Mouse (Mus musculus) heart, postnatal 4 days (tissue): ENCODE data around the gene Dnm3. TPM values are rescaled to one million over a fixed set of nuclear protein-coding genes. Genes with fewer than 3 reads are reported as not detected.

Experiments
- DNase-seq: peaks from one replicate; pipeline ENCODE4 v3.0.0; 2021
- total RNA-seq, 2 experiments: library from RNA; stranded (reverse); gene quantifications; 2 replicates each; pipeline ENCODE4 v1.2.3; 2021

Dnm3 gene
- total RNA-seq, 2 experiments from 2014 or later: 4.5 to 5.5 TPM

DNA sequence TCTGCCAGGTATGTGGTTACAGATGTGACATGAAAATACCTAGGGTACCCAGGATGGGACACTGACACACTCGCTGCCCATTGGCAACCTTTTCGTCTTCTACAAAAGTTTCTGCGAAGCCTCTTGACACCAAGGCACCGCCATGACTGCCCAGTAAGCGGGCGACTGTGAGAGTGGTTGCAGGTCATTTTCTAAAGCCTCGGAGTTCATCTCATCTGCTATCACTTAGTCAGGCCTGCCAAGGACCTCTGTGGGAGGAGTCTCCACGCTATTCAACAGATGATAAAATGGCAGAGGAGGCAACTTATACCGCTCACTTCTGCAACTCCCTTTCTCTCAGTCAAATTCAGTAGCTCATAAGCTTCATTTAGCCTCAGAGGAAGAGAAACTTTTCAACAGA, 268.8 kb downstream of the Dnm3 start:
- no peak for DNase-seq

DNA sequence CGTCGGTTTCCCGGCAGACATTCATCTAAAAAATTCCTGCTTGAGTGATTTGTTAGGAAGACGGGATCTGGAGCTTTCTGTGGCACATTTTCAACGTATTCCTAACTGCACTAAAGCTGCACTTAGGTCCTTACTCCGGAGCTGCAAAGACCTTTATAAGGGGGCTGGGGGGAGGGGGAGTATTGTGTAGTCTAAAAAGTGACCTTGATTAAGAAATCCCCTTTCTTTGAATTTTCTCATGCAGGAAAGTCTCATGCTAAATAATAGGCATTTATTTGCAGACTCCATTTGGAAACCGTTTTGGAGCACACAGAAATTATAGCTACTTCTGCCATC, 270.2 kb downstream of the Dnm3 start:
- DNase-seq: no peak

DNA sequence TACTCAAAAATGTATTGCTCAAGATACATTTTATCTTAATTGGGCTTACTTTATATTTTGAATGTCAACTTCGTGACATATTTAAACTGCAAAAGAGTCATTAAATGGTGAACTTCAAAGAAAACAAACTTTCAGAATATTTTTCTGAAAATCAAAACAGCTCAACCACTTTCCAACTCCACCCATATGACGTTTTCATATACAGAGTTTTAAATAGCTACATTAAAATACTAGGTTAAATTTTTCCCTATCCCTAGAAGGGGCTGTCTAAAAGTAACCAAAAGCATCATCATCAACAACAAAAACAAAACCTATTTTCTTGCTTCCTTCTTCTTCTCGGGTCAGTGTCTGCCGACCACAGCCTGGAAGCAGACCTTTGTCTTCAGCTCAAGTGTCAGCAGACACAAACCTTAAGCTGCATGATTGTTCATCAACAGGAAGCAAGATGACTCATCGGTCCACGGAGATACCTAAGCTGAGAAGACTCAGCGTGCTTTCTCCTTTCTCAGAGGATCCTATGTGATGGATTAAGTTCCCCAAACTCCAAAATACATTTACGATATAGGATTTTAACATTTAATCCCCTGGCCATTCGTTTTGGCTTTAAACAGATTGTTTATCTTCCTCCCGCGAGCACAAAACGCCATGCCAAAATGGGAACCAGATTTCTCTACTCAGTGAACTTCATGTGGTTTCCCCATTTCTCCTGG, 270.7 kb downstream of the Dnm3 start:
- DNase-seq: no peak

DNA sequence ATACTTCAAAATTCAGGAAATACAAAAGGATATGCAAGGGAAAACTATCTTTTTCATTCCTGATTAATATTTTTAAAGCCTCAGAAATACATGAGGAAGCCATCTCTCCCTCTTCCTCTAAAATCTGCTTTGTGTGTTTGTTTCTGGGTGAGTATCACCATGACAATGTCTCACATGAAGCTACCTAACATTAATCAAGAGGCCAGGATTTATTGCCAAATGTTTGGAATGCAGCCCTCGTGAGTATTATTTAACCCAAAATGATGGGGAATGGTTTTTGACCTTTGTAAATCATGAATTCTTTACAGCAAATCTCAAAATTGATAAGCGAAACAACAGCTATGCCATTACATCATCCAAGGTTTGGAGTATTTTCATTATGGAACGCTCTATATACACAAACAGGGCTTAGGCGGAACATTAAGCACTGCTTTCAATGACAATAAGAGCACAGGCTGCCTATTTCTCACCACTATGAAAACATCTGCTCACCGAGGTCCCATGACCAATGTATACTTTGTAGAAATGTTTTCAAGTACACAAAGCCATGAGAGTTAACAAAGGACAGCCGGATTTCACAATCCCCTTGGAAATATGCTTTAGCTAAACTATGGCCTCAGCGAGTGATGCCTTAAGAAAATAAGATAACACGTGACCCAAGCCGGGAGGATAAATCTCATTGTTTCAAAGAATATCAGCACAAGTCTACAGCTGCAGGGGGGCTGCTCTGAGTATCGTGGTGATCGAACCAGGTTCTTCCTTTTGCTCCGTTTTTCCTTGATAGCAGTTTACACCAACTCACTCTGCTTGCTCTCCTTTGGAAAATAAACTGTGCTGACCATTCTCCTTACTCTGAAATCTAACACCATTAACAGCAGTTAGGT, 275.1 kb downstream of the Dnm3 start:
- no peak for DNase-seq

DNA sequence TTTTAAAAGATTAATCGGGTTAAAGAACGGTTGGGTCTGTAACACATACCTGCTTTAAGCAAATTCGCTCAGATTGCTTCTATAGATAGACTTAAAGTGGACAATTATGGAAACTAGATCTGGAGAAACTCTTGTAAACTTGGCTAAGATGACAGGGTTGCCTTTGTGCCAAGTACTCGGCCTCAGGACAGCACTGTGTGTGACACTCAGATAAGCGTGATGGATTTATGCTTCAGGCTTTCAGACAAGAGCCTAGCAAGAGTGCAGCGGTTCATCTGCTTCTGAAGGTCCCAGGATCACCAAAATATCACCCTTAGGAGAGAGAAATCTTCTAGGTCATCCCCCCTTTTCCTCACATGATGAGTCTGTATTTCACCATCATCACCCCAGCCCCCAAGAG, 277.4 kb downstream of the Dnm3 start:
- DNase-seq: no peak

DNA sequence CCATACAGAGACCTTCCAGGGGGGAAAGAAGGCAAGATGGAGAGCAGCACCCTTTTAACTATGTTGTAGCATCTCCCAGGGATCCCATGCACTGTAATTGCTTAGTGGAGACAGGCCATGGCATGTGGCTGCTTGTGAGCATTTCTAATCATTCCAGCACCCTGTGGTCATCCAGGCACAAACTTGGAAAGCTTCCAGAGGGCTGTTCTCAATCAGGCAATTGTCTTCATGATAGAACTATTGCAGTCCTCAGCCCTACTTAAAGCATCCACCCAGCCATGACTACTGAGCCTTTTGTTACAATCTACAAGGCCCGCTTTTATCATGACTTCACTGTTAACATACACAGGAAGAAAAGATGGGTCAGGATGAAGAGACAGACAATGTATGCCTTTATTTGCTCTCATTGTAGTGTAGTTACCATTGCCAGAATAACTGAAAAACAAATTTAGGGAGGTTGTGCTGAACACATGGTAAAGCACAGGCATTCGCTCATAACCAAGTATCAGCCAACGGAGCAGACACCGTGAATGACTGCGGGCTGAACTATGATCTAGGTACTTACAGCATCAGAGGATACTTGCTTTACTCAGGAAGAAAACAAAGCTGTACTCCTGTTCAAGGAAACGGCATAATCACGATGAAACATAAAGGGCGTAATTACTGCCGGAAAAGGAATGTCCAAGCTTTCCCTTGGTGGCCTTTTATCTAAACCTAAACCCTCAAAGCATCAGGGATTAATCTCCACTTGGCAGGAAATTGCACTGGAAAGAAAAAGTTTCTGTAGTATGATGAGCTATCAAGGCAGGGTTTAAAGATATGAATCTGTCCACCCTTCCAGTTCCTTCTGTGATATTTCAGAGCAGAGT, 280.8 kb downstream of the Dnm3 start:
- DNase-seq: no peak

DNA sequence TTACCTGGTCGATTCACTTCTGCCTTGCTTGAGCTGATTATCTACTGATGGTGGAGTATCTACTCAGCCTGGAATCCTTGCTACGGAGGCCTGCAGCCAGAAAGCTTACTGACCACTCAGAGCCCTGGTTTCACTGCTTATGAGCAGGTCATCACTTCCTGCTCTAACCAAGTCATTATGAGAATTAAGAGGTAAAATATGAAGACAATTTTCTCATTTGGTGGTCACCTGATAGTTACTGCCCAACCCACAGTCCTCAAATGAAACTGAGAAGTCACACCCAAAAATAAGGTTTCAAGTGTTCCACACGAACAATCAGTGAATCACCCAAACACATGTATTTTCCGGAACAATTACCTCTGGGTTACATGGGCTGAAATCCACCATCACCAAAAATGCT, 289.1 kb downstream of the Dnm3 start:
- DNase-seq: no peak

DNA sequence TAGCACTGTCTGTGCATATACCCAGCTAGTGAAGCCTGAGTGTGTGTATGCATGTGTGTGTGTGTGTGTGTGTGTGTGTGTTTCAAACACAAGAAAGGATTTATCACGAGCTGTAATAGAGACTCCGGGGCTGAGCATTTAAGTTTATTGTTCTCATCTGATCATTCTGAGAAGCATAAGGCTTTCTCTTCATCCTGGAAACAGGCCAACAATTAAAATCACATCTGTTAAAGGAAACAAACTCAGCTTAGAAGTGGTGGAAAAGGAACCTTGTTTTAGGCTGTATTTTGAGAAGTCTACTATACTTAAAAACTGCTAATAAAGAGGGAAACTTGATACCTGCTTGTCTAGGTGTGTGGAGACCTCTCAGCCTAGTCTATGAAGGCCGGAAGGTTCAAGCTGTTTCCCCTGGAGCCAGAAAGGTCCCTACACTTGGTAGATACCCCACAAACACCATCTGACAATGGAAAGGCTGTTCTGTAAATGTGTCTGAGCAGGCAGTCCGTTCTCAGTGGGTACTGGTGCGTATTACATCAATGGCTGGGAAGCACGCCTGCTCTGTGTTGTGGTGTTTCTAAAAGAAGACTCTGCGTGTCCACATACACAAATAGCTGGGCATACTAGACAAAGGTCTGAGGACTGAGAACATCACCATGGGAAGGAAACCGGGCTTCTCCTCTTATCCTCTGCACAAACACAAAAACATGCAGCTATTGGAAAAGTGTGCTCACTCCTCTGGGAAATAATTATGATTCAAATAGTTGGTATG, 290.3 kb downstream of the Dnm3 start:
- DNase-seq: peak; percentile 31

DNA sequence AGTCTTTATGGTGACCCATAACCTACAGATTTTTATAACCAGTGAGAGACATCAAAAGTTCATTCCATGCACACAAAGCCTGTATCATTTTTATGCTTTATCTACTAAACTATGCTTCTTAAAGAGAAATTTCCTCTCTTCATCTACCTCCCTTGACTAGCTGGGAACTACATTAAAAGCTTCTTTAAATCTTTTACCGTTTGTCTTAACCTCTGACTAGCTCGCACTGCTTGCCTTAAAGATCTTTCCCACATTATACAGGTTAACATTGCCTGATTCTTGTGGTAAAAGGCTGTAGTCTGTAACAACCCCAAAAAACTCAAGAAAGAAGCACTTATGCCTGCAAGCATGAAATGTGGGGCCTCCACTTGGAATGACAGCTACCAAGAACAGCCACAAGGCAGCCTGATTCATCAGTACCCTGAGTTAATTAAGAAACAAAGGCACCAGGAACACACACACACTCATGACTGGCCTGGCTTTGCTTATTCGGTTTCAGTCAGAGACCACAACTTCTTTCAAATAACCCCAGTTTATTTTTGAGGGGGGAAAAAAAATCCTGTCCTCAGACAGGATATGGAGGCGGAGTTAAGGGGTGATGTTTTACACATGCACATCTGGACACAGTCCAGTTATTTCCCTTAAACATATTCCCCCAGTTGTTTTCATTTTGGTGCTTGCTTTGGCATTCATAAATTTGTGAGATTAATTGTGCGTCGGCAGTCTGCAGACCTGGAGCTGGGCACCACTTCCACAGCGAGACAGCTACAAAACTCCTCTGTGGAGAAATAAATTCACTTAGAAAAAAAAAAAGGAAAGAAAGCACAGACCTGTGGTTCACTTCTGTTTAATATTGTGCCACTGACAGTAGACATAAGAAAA, 291.1 kb downstream of the Dnm3 start:
- no peak for DNase-seq

DNA sequence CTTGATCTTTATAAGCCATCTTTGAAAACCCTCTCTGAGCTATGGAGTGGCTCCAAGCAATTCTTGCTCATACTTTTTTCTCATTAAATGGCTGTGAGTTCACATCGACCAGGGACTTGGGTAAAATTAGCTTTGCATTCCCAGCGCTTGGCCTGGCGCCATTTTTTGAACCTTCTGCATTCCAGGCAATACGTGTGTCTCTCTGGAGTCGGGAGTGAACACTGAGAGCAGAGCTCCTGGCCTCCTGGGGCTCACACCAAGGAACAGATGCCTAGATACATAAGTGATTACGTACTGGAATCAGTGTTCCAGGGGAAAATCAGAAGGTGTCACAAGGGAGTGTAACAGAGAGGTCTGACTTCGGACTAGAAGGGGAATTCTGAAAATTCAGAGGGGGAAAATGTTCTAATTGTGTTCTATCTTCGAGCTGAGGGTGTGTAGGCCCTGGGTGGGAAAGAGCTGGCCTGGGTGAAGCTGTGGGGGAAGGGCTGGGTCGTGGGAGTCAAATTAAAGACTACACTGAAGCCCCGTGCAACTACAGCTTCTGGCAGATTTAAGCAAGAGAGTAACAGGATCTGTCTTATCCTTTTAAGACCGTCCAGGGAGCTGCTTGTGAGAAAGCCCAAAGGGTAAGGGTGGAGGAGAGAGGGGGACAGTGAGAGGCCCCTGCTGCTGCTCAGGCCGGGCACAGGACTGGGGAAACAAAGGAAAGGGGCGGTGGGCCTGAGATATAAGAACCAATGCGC, 293.7 kb downstream of the Dnm3 start:
- peak; percentile 83 for DNase-seq

DNA sequence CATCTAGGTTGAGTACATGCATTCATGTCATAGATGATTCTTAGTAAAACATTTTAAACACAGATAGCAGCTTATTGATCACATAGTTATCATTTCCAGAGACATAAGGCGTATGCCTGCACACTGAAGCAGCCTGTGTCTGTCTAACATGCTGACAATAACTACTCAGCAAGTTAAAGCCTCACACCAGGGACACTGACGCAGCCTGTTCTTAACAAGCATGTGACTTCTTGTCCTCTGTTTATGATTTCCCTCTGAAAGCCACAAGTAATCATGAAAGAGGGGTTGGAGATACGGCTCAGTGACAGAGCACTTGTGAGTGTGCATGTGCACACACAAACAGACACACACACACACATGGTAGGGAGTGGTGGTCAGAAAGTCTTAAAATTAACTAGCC, 294.4 kb downstream of the Dnm3 start:
- DNase-seq: no peak

DNA sequence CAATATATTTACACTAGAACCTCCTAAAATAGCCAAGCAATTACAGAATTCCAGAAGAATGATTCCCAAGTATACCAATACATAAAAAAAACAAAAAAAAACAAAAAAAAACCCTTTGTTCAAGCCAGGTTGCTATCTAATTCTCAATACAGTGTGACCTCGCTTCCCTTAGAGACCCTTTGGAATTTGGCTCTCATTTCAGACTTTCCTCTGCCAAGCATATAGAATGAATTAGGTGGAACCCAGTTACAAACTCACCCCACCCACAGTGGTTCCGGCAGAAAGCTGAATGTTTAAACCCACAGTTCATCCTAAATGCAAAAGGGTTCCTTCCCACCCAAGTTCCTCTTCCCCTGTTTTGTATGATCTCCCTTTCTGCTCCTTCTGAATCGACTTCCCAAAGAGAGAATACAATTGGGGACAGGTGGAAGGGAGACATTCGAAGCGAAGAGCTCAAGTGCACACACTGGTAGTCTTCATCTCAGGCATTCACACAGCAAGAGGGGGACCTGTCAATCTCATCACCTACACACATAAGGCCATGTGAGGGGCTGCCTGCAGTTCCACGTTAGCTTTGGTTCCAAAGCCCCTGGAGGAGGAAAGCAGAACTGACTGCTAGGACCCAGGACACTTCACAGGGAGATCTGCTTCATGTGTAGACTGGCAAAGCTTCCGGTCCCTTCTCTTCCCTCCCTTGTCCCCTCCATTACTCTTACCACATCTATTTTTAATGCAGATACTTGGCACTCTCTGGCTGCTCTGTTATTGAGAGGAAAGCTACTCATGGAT, 296.5 kb downstream of the Dnm3 start:
- DNase-seq: no peak

DNA sequence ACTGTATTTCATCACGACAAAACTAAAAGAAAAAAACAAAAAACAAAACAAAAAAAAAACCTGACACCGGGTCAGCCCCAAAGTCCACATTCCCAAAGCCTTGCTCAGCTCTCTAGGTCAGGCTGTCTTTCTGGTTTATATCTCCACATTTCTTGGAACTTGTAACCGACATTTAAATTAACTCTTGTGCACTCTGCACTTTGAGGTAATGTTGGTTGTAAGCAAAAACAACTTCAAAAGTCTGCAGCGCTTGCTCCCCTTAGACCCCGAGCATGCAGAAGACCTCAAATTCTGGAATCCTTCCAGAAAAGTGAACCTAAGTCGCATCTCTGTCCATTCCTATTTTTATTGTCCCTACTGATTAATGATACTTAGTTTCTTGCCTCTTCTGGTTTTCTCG, 297.4 kb downstream of the Dnm3 start:
- no peak for DNase-seq

DNA sequence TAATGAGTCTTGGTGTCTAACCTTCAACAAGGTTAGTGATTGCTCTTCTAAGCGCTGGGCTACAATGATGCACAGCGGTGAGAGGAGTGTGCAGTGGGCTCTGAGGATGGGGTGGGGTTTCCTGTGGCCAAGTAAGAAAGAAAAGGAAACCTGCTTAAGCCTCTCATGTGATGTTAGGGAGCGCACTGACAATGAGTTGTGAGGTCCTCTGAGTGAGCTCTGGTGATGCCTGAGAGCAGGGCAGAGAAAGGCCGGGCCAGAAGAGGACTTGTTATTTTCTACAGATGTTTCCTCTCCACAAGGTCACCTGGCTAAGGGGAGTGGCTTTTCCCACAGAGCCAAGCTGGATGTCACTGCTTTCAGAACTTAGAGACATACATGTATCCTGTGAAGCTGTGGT, 298.4 kb downstream of the Dnm3 start:
- DNase-seq: no peak

DNA sequence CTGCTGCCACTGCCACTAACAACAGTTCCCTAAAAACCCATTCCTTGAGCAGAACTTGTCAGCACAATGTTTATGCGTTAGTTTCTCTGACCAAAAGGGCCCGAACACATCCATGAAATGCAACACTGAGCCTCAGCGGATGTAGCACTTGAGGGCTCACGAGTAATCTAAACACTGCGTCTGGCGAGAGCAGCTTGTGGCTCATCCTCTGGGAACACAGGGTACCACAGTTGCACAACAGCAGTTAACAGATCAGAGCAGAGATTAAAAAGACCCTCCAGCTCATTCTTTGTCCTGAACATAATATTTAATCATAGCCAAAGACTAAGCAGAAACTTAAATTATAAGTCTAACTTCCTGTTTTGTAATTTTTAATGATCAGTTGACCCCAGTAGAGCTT, 305.0 kb downstream of the Dnm3 start:
- DNase-seq: no peak

DNA sequence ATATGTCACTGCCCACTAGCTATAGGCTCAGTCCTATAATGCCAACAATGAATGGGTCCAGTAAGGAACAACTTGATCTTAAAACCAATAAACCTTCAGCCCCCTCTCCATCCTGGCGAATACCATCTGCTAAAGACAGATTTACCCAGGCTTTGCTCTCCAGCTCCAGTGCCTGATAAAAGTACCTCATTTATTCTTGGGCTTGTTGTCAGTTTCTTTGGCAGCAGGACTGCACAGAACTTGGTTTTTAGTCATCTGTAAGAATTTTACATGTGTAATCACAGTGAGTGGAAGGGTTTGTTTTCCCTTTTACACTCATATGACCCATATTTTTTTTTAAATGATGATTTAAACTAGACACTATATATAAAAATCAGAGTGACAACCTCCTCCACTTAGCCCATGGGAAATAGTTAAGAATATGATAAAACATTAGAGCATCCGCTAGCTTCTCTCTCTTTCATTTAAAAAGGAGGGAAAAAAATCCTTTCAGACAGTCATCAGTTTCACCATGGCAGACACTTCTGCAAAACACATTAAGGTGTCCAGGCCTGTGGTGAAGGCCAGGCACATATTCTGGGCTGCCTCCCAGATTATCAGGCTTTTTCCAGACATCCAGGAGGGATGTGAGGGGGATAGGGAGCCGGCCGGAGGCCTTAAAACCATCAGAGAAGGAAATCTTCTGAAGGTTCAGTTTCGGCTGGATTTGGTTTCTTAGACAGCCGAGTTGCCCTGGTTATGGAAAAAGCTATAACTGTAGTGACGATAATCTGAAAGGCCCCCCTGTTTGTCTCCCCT, 313.9 kb downstream of the Dnm3 start:
- no peak for DNase-seq

DNA sequence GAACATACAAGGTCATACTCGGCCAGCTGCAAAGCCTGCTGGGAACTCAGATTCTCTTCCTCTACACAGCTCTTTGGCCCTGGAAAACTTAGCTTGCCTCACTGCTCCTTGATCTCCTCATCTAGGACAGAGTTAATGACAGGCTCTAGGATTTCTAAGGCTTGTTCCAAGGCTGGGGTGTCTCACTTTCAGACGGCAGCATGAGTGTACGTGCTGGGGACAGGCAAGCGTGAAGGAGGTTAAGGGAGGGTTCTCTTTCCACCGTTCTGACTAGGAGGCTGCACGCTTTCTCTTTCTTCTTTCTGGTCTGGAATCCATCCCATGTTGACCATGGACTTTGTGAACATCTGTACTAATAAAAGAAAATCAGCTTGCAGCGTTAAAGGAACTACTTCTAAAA, 315.2 kb downstream of the Dnm3 start:
- DNase-seq: no peak

DNA sequence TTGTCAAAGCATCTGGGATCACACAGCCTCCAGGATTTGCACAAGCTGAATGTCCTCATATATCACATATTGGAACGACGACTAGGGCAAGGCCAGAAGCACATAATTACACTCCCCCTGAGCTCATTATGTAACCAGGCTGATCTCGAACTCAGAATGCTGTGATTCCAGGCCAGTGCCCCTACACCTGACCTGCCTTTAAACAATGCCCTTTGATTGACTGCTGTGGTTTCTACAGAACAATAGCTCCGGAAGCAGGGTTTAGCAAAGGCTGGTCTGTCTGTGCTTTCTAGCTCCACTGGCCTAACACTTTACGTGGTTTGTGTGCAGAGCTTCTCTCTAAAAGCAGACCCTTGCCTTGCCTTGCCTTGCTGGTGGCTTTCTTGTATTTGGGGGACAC, 315.6 kb downstream of the Dnm3 start:
- no peak for DNase-seq

DNA sequence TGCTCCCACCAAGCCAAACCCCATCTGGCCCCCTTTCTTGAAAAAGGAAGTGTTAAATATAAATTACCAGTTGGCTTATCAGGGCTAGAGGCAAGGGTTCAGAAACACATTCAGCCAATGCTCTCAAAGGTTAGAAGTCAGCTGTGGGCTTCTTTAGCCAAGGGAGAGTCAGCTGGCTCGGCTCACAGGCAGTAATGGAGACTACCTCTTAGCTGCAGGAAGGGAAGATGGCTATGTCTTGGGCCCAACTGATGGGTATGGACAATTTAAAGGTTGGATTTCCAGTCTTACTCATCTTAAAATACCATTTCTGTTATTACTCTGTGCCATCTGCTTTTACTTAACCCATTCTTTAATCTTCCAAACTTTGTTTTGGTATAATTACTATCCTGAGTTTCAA, 317.1 kb downstream of the Dnm3 start:
- DNase-seq: no peak
